Mouse (Mus musculus) lung, postnatal 0 days (tissue): ENCODE measurements around the gene Smyd1.

Experiments
- CTCF ChIP-seq: IDR thresholded peaks from 2 replicates; pipeline ENCODE4 v1.5.1; 2016; ENCODE audit warnings: antibody characterized with exemption, mild to moderate bottlenecking
- EP300 ChIP-seq: IDR thresholded peaks from 2 replicates; pipeline ENCODE4 v1.6.1; 2016; ENCODE audit warnings: antibody characterized with exemption, mild to moderate bottlenecking, control low read depth

GRCm38 (mm10) chr6:71190501-71190900 is 131.5 kb downstream of the Smyd1 start:
- TF ChIP-seq CTCF, result no peak
- TF ChIP-seq EP300, result no peak
